ENCODE assay signal across 9 mouse cellular contexts in the genomic region with DNA sequence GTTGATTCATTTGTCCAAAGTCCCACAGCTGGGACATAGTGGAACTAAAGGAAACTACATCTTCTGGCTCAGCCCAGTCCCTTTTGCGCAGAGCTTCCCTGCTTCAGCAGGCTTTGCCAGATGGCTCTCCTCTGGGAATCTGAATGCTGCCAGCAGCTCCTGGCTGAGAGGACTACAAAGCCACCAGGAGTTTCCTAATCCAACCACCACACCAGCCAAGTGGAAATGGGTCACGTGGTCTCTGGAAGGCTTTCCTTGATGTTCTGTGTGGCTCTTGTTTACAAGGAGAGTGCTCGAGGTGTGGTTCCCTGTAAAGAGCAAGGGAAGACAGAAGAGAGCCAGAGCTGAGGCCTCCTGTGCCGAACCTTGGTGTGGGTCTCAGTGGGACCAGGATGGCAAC. TPM values are rescaled to one million over a fixed set of nuclear protein-coding genes. Genes with fewer than 3 reads are reported as not detected.
A peak's percentile ranks its signal among the peaks of the same experiment; 100 is the strongest.
DNase-seq lines count a peak whose midpoint lies in the region; ATAC-seq and TF ChIP-seq lines count a peak whose summit lies in the region.
"Had no signal": no experiment of that assay in that cellular context is flagged by ENCODE, and none has a peak within 500 bp of the region (broad histone marks: within the 10 kb centered on the region; RNA-seq: fewer than 3 reads in every experiment).

No protein-coding gene starts in this region.

- H3K4me1 ChIP-seq in liver, postnatal 0 days (ENCODE audit: insufficient read depth), result no peaks in the 10 kb centered on the region
- H3K4me1 ChIP-seq in midbrain, postnatal 0 days (ENCODE audit: insufficient read depth, low read length), result no peaks in the 10 kb centered on the region

- H3K9ac ChIP-seq in liver, postnatal 0 days (replicated peaks), result no peak overlapping the region
- no peak overlapping the region for H3K9ac ChIP-seq in midbrain, postnatal 0 days (replicated peaks; ENCODE audit: low read length, poor library complexity, severe bottlenecking)

- no peak overlapping the region for H3K27ac ChIP-seq in liver, postnatal 0 days (ENCODE audit: low read depth)
- H3K27ac ChIP-seq in midbrain, postnatal 0 days (ENCODE audit: low read depth, low read length), result no peak overlapping the region

- intact Hi-C loops in gastrocnemius, postnatal 14 days (cut with DNase I; ENCODE audit: low total_unique reads), result no loop called here

- WGBS in liver, postnatal 0 days (ENCODE audit: insufficient replicate concordance), result 39% methylated on average over 4 of the region's 4 CpGs
- WGBS in midbrain, postnatal 0 days, result 34% methylated on average over 4 of the region's 4 CpGs

- H3K36me3 ChIP-seq in liver, postnatal 0 days (replicated peaks; ENCODE audit: insufficient read depth, low read length), result no peaks in the 10 kb centered on the region
- H3K36me3 ChIP-seq in midbrain, postnatal 0 days (ENCODE audit: insufficient read depth, low read length), result no peaks in the 10 kb centered on the region

- H3K4me3 ChIP-seq in liver, postnatal 0 days (ENCODE audit: low read depth, low read length), result no peak overlapping the region
- no peak overlapping the region for H3K4me3 ChIP-seq in midbrain, postnatal 0 days (ENCODE audit: low read depth, low read length)

- no peak for TF ChIP-seq CTCF in liver, postnatal 0 days (IDR thresholded peaks at IDR 0.05; ENCODE audit: low read depth)
- TF ChIP-seq CTCF in midbrain, postnatal 0 days (IDR thresholded peaks at IDR 0.05), result no peak

- H3K9me3 ChIP-seq in liver, postnatal 0 days (ENCODE audit: low read length), result no peaks in the 10 kb centered on the region
- no peaks in the 10 kb centered on the region for H3K9me3 ChIP-seq in midbrain, postnatal 0 days (ENCODE audit: low read length)

- no peak for DNase-seq in liver, postnatal 0 days
- DNase-seq in liver, result no peak
- DNase-seq in cerebellum, adult 11 months, result peak; percentile 69
- DNase-seq in gastrocnemius, postnatal 14 days, result peak; percentile 90
- peak; percentile 75 to 77 for DNase-seq in layer of hippocampus, adult 8-10 months (ENCODE audit: low spot score in 2 of 2)
- DNase-seq in midbrain, postnatal 0 days (ENCODE audit: low spot score), result peak; percentile 79
- no peak for DNase-seq in thymus, postnatal 25 days

- no peaks in the 10 kb centered on the region for H3K27me3 ChIP-seq in liver, postnatal 0 days (ENCODE audit: insufficient read depth, low read length)
- H3K27me3 ChIP-seq in midbrain, postnatal 0 days (ENCODE audit: insufficient read depth, low read length), result no peaks in the 10 kb centered on the region

- H3K4me2 ChIP-seq in liver, postnatal 0 days (ENCODE audit: low read depth, low read length), result no peak overlapping the region
- no peak overlapping the region for H3K4me2 ChIP-seq in midbrain, postnatal 0 days (ENCODE audit: low read depth, low read length, poor library complexity, severe bottlenecking)

- ATAC-seq in liver, postnatal 0 days, result peak; percentile 47; the same call in 1 of the 2 replicates
- ATAC-seq in midbrain, postnatal 0 days (ENCODE audit: low FRiP score), result no peak
- ATAC-seq in erythroblast, adult 5-6 weeks (replicated peaks; ENCODE audit: low FRiP score, poor library complexity, severe bottlenecking), result no peak

- no peak for TF ChIP-seq EP300 in liver, postnatal 0 days (IDR thresholded peaks at IDR 0.05; ENCODE audit: low read depth)

RNA-seq across cellular contexts. Expression of gene Myoc, which starts 4.8 kb away (rescaled TPM):
- polyA plus RNA-seq in liver, postnatal 0 days (2015; fragmentation: Nextera tagmentation; extraction: Ambion mirVana), result not detected in 2 replicates
- total RNA-seq in gastrocnemius, postnatal 14 days (2021), result 10 to 100 TPM; 13.4 to 14.3 TPM
- total RNA-seq in layer of hippocampus, adult 8-10 months (2022), result 1 to 10 TPM; 6.2 to 9.7 (median 7.1) TPM
- 0.24 and 0.27 TPM in 2 replicates for total RNA-seq in midbrain, postnatal 0 days (2014; rRNA removed)
- 0.21 and 0.33 TPM in 2 replicates for polyA plus RNA-seq in midbrain, postnatal 0 days (2015; fragmentation: Nextera tagmentation; extraction: Ambion mirVana)
- not detected in 2 replicates for total RNA-seq in erythroblast, adult 5-6 weeks (2015; ENCODE audit: low replicate concordance)
- total RNA-seq in erythroblast, adult 5-6 weeks (2017; ENCODE audit: low replicate concordance), result not detected in 2 replicates
- polyA plus RNA-seq: heart, embryonic 14.5 days had no signal

RNA-seq across cellular contexts. Expression of gene Myocos, which starts 14.3 kb away (rescaled TPM):
- not detected in 2 replicates for polyA plus RNA-seq in liver, postnatal 0 days (2015; fragmentation: Nextera tagmentation; extraction: Ambion mirVana)
- total RNA-seq in gastrocnemius, postnatal 14 days (2021), result not detected
- not detected for total RNA-seq in layer of hippocampus, adult 8-10 months (2022)
- not detected in 2 replicates for total RNA-seq in midbrain, postnatal 0 days (2014; rRNA removed)
- not detected in 2 replicates for polyA plus RNA-seq in midbrain, postnatal 0 days (2015; fragmentation: Nextera tagmentation; extraction: Ambion mirVana)
- not detected in 2 replicates for total RNA-seq in erythroblast, adult 5-6 weeks (2015; ENCODE audit: low replicate concordance)
- total RNA-seq in erythroblast, adult 5-6 weeks (2017; ENCODE audit: low replicate concordance), result not detected in 2 replicates
- polyA plus RNA-seq: heart, embryonic 14.5 days had no signal

Comparison
In these comparisons a context has a peak if more than half of its experiments do, and no peak if none do; other contexts are left out.
1. DNase-seq: peak in cerebellum, adult 11 months (single experiment), gastrocnemius, postnatal 14 days (single experiment), layer of hippocampus, adult 8-10 months (2 of 2) and midbrain, postnatal 0 days (single experiment); none in liver, postnatal 0 days (single experiment), liver (single experiment) and thymus, postnatal 25 days (single experiment).